Mouse (Mus musculus): ENCODE data around the gene Srrm3.

The Srrm3 gene

DNA sequence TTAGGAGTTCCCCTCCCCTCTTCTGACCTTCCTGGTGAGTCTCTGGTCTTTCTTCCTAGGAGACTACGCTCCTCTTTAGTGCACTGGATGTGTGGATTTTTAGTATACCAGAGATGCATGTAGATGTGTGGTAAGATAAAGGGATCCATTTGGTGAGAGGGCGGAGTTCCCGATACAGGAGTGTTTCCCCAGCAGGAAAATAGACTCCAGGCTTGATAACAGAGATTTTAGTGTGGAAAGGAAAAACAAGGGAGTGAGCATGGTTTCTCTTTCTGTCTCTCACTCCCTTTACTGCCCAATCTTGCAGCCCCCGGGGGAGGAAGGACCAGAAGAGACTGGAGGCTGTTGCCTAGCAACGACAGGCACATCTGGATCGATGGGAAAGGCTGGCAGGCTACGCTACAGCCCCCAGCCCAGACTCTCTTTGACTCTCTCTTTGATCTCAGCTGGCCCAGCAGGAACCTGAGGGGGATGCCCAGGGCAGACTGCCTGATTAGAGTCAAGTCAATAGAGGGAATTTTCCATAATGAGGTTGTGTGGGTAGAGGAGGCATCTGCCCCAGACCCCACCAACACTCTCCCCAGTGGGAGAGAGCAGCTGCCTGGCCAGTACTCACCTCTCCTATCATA is 15.7 kb downstream of the Srrm3 start:
- DNase-seq (ENCODE audit: low spot score in 2 of 2), result no peak

DNA sequence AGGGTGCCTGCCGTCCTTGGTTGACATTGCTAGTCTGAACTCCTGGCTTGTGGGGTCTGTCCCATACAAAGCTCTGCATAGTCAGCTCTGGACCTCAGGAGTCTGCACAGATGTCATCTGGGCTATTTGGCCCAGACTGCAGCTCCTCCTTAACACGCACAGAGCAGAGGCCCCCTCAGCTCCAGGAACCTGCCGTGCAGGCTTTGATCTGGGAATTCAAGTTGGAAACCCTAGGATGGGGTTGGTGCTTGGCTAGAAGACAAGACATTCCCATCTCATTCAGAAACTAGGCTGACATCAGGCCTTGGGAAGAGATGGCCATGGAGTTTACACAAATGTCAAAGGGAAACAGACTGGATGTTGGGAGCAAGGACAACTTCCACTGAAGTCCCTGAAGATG is 17.8 kb downstream of the Srrm3 start:
- no peak for DNase-seq (ENCODE audit: low spot score in 2 of 2)

DNA sequence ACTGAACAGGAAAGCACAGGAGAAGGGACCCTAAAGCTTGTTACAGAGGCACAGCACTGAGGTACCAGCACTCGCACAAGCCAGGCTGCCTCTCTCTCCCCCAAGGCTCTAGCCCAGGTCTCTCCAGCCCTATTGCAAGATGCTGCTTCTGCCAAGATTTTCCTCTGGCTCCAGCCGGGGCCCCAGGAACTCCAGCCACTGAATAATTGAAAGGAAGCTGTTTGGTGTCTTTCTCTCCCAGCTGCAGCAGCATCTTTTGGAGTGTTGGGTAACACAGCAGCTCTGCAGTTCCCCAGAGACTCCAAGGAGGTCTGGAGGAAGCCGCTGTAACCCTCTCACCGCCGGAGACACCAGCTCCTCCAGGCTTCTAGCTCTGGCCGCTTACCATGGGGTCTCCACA is 19.5 kb downstream of the Srrm3 start:
- DNase-seq (ENCODE audit: low spot score in 2 of 2), result no peak

DNA sequence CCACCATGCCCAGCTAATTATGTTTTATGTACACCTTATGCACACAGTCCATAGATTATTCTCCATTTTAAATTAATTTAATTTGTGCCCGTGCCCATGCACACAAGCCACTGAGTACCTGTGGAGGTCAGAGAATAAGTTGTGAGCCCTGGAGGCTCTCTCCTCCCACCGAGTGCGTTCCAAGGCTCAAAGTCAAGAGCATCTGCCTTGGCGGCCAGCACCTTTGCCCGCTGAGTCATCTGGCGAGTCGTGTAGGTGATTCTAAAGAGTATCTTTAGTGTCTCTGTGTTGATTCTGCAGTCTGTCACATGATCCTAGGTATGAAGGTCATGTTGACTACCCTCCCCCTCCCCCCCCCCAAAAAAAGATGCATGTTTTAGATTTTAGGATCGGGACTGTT is 22.7 kb downstream of the Srrm3 start:
- no peak for DNase-seq (ENCODE audit: low spot score in 2 of 2)

DNA sequence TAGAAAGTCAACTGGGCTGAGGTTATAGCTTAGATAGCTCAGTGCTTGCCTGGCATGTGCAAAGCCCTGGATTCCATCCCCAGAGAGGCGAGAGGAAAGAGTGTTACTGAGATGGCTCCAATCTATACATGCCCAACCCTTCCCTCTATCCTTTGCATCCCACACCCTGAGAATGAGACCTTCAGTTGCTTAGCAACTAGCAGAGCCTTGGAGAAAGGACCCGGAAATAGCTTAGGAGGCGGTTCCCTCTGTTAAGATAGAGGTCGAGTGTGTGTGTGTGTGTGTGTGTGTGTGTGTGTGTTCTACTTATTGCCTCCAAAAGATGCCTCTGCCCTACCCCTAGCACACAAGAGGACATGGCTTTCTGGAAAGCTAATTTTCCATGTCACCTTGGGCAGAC is 26.0 kb downstream of the Srrm3 start:
- peak; percentile 67 to 83 for DNase-seq (ENCODE audit: low spot score in 2 of 2)

DNA sequence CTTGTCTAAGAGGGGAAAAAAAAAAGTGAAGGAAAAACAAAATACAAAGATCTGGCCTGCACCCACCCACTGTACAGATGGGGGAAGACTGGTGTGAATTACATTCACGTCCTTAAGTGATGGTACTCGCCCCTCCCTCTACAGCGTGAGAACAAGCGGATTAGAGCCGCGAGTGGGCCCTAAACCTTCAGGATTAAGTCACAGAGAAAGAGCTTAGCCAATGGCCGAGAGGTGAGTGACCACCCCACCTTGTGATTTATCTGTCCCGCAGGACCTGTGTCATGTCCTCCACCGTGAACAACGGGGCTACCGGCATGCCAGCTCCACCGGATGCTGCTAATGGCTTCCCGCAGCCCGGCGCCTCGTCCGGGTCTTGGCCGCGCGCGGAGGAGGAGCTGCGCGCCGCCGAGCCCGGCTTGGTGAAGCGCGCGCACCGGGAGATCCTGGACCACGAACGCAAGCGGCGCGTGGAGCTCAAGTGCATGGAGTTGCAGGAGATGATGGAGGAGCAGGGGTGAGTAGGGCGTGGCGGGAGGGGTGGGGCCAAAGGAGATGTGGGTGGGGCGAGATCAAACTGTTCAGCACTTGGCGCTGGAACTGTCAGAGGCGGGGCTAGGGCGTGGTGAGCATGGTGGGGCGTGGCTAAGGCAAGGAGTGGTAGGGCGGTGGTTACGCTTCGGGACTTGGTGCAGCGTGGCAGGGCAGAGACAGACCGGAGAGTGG is 28.2 kb downstream of the Srrm3 start:
- peak; percentile 63 to 76 for DNase-seq (ENCODE audit: low spot score in 2 of 2)

DNA sequence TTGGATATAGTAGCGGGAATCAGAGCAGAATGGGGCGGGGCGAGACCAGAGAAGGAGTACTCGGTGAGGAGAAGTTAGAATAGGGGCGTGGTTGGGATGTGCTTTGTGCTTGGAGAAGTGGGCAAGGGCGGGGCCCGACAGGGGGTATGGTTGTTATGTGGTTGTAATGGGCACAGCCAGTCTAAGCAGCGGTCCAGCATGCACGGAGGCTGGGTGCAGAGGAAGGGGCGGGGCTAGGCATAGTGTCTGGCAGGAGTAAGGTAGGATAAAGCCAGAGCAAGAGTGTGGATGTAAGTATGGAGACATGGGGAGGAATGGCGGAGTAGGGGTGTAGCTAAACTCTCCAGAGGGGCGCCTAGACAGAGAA is 28.8 kb downstream of the Srrm3 start:
- no peak for DNase-seq (ENCODE audit: low spot score in 2 of 2)

DNA sequence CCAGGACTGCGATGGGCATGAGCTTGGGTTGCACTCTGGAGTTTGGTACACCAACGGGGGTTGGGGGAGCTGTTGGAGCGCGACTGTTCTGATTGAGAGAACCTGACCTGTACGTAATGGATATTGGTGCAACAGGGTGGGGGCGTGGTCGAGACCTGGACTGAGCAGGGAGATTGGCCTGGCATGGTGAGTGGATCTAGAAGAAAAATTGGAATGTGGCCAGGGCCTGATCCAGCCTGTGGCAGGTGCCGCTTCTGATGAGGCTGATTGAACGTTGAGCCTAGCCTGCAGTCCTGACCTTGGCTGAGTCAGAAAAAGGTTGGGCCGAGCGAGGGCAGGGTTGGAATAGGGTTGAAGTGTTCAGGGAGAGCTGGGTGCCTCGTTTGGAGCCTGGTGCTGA is 29.3 kb downstream of the Srrm3 start:
- no peak for DNase-seq (ENCODE audit: low spot score in 2 of 2)

DNA sequence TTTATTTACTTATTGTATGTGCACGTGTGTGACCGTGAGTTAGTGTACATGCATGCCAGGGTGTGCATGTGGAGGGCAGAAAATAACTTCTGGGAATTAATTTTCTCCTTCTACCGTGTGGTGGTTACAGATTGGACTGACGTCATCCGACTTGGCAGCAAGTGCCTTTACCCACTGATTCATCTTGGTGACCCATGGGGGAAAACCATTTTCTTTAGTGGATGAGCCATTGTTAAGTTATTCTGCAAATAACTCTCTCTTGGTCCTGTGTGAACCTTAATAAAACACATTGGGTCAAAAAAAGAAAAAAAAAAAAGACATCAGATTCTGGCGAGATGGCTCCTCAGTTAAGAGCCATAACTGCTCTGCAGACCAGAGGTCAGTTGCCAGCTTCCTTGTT is 35.0 kb downstream of the Srrm3 start:
- DNase-seq (ENCODE audit: low spot score in 2 of 2), result no peak

DNA sequence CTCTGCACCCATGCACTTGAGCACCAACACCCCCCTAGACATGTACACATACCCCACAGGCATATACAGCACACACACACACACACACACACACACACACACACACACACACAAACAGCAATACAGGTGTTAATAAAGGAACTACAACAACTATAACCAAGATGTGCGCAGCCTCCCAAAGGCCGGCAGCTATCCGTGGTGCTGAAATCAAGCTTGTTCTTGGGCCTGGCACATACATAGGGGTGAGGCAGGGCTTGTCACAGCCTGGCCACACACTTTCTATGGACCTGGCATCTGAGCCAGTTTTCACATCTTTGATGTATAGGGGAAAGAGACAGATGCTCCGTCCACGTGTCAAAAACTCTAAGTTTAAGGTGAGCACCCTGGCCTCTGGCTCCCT is 36.7 kb downstream of the Srrm3 start:
- DNase-seq (ENCODE audit: low spot score in 2 of 2), result no peak

DNA sequence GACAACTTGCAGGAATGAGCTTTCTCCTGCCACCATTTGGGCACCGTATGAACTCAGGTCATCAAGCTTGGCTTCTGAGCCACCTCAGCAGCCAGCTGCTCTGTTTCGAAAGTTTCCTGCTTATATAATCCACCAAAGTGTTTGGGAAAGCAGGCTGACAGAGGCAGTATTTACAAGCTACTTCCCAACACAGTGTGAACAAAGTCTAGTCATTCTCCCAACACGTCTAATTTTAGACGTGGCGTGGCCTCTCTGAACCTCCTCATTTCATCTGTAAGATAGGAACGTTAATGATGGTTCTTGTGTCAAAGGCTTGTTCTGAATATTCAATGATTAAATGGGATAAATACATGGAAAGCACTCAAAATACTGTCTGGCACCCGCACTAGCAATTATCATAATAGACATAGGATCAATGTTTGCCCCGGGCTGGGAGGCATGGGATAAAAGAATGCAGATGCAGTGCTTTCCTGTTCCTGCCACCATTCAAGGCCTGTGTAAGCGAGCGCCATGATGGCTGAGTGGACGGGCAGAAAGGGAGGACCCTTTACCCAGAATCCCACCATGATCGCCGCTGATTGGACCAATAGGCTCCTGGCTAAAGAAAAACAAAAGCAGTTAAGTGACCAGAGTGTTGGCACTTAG is 39.1 kb downstream of the Srrm3 start:
- no peak for DNase-seq (ENCODE audit: low spot score in 2 of 2)

DNA sequence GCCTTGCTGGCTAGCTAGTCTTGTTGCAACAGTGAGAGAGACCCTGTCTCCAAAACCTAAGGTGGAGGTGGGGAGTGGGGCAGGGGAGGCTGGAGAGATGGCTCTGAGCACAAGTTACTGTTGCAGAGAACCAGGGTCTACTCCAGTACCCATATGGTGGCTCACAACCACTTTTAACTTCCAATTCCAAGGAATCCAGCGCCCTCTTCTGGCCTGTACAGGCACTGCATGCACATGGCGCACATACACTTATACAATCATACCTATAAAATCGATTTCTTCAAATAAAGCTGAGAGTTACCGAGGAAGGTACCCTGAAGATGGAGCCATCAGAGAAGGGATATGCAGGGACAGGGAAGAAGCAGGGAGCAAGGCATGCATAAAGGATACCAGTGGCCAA is 40.8 kb downstream of the Srrm3 start:
- DNase-seq (ENCODE audit: low spot score in 2 of 2), result no peak

DNA sequence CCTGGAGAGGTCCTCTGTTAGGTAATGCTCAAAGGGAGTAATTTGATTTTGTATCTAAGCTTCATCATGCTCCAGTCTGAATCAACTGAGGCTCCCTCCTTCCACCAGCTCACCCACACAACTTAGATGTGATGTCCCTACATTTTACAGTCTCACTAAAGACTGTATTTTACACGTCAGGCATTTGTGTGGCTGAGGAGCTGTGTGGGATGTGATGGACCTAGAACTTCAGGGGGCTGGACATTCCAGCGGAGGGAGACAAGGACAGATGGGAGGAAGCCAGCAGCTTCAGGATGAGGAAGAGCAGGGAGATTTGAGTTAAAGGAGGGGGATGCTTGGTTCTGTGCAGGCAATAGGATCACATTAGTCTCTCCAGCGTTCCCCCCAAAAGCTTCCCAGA is 41.2 kb downstream of the Srrm3 start:
- DNase-seq (ENCODE audit: low spot score in 2 of 2), result no peak

DNA sequence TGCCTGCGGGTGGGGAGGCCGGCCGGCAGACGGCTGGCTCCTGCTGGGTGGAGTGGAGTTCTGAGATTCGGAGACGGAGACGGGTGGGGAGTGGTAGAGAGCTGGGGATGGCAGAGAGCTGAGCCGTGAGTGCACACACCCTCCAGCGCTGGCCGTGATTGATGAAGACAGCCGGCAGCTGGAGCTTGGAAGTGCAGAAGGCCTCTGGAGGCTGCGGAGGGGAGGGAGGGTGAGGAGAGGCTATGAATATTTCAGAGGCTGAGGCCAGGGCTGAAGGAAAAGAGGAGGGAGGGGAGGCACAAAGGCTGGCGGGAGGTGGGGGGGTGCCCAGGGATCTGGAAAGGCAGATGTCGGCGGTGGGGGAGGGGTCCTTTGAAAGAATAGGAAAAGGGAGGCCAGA is 44.3 kb downstream of the Srrm3 start:
- DNase-seq (ENCODE audit: low spot score in 2 of 2), result peak in 1 of 2 experiments; percentile 39

DNA sequence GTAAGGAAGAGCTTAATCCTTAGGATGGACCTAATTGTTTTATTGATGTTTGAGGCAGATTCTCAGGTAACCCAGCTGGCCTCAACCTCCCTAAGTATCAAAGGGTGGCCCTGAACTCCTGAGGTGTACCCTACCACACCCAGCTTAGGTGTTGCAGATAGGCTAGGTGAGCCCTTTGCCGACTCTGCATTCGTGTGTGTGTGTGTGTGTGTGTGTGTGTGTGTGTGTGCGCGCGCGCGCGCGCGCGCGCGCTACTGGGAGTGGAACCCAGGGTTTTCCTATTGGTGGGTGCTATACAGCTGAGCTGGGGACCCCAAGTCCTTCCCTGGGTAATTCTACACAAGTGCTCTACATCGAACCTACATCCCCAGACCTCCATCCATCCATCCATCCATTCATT is 44.8 kb downstream of the Srrm3 start:
- DNase-seq (ENCODE audit: low spot score in 2 of 2), result no peak

DNA sequence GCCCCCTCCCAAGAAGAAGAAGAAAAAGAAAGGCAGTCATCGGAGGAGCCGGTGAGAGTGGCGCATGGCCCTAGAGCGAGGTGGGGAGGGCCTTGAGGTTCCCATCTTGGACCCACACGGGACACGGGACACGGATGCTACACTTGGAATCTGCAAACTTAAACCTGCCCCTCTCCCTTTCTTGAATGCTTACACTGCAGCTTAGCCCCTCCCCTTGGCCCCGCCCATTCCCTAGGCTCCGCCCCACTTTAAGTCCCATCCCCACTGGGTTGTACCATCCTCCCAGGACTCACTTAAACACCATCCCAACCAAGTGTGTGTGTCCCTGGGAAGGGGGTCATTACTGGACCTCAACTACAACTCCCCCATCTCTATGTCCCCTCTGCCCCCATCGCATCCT is 45.7 kb downstream of the Srrm3 start:
- no peak for DNase-seq (ENCODE audit: low spot score in 2 of 2)

DNA sequence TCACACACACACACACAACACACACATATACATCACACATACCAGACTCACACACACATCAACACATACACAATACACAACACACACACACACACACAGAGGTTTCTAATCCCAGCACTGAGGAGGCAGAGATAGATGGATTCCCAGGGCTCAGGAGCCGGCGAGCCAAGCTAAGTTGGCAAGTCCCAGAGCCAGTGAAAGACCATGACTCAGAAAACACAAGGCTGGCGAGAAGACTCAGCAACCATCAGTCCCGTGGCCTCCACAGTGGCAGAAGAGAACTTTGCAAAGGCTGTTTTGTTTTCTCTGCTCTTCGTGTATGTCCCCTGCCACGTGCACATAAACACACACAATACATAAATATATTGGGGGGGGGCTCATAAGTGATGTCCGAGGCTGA is 47.0 kb downstream of the Srrm3 start:
- no peak for DNase-seq (ENCODE audit: low spot score in 2 of 2)

DNA sequence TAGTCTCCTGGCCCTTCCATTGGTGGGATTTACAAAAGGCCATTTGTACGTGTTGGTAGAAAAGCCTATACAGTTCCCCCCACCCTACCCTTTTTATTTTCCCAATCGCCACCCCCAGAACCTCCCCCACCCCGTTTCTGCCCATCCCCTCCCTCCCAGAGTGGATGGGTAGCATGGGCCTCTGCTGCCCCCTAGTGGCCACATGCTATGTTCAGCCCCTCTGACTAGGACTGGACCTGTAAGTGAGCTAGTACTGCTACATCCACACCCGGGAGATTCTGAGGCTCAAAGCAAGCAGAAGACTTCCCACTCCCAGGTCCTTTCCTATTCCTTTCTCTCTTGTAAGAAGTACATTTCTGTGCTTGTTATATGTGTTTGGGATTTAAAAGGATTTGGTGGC is 48.5 kb downstream of the Srrm3 start:
- DNase-seq (ENCODE audit: low spot score in 2 of 2), result peak in 1 of 2 experiments; percentile 79

DNA sequence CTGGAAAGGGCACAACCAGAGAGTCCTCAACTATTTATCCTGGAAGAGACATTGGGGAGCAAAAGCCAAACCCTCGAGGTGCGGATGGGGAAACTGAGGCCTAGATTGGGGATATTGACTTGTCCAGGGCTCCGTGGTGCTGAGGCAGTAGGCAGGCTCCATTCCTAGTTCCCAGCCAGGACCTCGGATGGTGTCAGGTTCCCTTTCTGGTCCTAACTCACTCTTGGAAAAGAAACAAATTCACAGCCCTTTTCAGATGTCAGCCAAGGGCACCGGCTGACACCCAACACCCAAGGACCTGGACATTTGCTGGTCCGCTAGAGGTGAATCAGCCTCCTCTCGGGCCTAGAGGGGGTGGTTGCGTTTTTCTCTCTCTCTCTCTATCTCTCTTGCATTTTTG is 60.0 kb downstream of the Srrm3 start:
- no peak for DNase-seq (ENCODE audit: low spot score in 2 of 2)

DNA sequence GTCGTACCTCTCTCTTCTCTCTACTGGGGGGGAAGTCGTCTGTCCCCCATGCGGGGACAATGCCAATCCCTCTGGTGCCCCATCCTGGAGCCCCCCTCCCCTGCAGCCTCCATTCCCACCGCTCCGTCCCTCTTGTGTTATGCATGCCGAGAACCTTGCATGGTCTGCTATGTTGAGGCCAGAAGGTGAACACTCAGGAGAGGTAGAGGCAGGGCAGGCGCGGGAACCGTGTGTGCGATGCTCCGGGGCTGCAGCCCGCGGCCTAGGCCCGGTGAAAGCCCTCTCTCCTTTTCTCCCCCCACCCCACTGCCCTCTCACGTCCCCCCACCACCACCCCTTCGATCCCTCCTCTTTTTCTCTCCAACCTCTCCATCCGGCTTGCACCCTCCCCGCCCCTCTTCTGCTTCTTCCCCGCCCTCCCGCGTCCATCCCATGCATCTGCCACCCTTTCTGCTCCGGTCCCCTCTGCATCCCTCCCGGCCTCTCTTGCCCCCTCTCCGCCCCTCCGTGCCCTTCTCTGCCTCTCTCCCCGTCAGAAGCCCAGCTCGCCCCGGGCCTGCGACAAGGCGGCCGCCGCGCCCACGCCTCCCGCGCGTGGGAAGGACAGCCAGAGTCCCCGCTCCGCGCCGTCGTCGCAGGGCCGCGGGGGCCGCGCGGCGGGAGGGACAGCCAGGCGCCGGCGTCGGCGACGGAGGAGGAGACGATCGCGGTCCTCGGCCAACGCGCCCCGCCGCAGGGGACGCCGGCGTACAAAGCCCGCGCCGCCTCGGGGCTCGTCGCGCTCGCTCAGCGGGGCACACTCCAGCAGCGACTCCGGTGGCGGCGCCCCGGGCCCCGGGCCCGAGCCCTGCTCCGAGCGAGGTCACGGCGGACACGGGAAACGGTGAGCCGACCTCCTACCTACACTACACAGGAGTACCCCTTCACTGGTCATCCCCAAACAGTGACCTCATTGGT is 61.2 kb downstream of the Srrm3 start:
- peak in 1 of 2 experiments; percentile 46 for DNase-seq (ENCODE audit: low spot score in 2 of 2)

DNA sequence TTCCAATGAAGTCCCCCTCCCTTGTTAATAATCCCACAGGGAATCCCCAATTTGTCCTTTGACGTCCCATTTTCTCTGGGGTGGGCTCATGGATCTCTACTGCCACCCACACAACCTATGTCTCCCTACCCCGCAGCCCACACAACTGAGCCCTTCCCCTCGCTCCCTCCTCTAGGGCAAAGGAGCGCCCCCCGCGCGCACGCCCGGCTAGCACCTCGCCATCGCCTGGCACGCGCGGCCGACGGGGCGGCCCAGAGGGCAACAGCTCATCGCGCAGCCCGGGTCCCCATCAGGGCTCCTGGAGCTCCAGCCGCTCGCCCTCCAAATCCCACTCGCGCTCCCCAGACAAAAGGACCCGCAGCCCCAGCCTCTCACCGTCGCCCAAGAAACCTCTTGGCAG is 62.0 kb downstream of the Srrm3 start:
- DNase-seq (ENCODE audit: low spot score in 2 of 2), result no peak
